Mouse (Mus musculus) left cerebral cortex, postnatal 36 days (tissue): ENCODE measurements around the gene Cggbp1. TPM values are rescaled to one million over a fixed set of nuclear protein-coding genes. Genes with fewer than 3 reads are reported as not detected.

Source experiments
- DNase-seq, 2 experiments: peaks; one replicate each; pipeline ENCODE4 v3.0.0; 2021 to 2022; ENCODE audit warnings: low spot score in 2 of 2, mixed read lengths in 1 of 2
- intact Hi-C: fragments of 180-260 bp; cut with DNase I; formaldehyde crosslinking; loops from one replicate; pipeline ENCODE4 v1.15.1; 2025
- total RNA-seq, 2 experiments: library from RNA; stranded (reverse); gene quantifications; 2 replicates each; pipeline ENCODE4 v1.2.3; 2021

Cggbp1 gene
- total RNA-seq, 2 experiments from 2014 or later, result 58.2 to 59.4 TPM

- DNase-seq, result no peak
- intact Hi-C loops, result loop anchor here (5.0 to 10.0 kb wide), 3 partner anchors 564 to 1106 kb away; no protein-coding TSS in a partner anchor
Observed at GRCm38 (mm10) chr16:64908747-64909146, 57.0 kb downstream of the Cggbp1 start.

Other genes with a start within 250 kb of the Cggbp1 start
- gene Csnka2ip, start 249.6 kb upstream of the Cggbp1 start, total RNA-seq, result 1 to 10 TPM; 1.6 to 2.2 TPM
- gene 4930453N24Rik, start 80.8 kb upstream of the Cggbp1 start, total RNA-seq, result 10 to 100 TPM; 23.3 to 25.4 TPM
- gene Zfp654, start 344 bp upstream of the Cggbp1 start, total RNA-seq, result 10 to 100 TPM; 16.0 to 17.4 TPM